Mouse (Mus musculus): ENCODE measurements around the gene Thy1.

Gene Thy1

DNA sequence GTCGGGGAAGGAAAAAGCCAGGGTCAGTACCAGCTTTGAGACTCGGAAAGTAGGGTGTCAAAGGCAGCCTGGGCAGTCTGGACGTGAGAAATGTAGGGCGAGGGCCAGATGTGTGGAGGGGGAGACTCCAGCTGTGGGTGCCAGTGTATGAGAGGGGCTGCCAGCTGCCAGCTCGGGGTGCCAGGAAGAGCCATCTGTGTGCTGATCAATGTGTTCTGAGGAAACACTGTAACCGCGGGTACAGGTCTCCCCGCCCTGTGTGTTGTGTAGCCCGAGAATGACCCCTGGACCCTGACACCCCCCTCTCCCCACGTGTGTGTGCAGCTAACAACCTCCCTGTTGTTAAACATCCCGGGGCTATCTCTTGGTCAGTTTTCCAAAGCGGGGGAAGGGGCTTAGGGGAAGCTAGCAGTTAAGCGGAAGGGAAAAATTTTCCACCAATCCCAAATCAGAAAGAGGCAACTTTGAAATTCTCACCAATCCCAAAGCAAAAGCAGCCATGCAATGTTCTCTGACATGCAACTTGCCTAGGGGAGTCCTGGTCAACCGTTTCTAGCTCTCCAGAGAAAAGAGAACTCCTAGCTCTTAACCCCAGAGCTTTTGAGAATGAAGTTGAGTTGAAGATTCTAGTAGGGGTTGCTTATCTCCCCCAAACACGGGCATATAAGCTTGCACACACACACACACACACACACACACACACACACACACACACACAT is 24.2 kb downstream of the Thy1 start:
- no peak for DNase-seq (ENCODE audit: low spot score)

DNA sequence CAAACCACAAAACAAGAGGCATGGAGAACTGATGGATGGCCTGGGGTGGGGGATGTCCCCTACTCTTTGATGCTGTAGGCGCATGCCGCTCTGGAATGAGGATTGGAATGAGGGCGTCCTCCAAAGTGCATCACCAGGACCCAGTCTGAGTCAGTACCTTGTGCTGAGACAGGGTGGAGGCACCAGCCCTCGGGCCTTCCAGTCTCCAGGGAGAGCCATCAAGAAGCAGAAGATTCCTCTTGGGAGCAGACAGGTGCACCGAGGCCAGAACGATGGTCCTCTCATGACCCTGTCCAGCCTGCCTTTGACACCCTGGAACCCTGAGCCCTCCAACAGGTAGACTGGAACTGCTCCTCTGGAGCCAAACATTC is 24.8 kb downstream of the Thy1 start:
- DNase-seq (ENCODE audit: low spot score), result no peak

DNA sequence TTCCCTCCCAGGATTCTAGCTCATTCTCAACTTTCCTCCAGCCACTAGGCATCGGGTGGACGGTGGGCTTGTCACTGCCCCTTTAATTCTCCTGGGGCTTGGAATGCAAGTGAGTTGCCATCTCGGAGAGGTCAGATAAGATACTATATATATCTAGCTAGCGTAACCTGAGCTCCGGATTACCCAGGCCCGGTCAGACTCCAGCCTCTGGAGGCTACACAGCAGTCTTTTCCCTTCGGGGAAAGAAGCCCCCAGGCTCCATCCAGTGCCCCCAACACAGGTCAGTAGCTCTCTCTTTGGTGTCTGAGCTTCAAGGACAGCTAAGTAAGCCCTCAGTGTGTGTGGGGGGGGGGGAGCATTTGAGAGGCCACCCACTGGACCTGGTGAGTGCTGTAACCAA is 26.1 kb downstream of the Thy1 start:
- no peak for DNase-seq (ENCODE audit: low spot score)

DNA sequence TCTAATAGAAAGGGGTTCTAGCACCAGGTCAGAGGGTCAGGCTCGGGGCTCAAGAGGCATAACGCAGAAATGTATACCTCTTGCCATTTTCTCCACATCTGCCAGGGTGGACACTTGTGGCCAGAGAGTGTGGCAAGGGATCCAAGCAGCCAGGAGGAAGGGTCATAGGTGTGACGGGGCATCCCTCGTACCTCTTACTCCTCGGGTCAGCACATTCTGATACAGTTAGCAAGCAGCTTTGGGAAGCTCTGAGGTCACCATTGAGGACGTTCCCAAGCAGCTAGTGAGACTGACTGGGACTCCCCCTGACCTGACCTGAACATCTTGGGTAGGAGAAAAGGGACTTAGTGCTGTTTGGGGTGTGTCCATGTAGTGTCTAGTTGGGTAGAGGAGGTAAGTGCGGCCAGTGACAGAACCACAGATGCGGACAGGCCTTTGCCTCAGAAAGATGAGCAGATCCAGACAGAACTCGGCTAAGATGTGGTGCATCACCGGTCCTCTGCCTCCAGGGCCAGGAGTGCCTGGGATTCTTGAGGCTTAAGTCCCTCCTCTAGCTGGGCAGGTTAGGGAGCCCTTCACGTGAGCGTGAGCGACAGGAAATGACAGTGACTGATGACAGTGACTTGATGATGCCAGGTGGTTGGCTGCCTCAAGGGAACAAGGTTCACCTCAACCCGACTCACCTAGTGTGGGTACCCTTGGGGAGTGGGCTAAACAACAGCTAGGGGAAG is 27.1 kb downstream of the Thy1 start:
- no peak for DNase-seq (ENCODE audit: low spot score)

DNA sequence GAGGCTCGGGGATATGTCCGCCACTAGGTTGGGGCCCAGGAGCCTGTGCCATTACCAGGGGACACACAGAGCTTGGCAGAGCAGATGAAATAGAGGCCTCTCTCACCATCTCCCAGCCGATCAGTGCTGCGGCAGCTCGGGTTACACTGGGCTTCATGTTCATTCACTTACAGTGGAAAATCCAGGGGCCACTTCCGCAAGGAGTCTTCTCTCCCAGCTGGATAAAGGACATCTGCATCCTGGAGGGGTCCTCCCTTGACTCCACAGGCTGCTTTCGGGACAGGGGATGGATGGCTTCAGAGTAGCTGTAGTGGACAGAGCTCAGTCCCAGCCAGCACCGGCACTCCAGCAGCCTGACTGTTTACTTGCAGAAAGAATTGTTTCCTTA is 27.7 kb downstream of the Thy1 start:
- no peak for DNase-seq (ENCODE audit: low spot score)

DNA sequence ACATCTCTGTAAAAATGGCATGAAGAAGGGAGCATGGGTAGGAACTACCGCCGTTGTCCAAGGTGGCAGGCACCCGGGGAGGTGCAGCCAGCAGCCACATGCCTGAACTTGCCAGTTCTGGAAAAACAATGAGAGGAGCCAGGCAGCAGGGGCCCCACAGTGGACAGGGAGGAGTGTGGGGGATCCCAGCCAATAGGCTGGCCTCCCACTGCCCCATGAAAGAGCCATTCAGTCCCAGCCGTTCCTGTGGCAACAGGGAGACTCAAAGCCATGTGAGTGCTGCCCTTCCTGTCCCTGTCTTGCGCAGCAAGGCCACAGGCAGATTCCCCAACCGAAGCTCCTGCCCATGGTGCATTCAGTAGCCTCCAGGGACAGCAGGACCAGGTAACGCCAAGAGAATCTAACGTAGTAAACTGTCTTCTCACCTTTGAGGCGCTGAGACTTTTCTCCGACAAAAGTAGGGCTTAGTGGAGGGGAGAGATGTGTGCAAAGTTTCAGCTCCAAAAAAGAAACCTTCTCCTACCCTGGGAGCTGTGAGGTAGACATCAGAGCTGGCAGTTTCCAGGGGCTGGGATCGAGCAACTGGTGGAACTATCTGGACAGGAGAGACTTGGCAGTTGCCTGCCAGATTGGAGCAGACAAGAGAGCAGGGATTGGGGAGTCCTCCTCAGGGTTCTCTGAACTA is 28.9 kb downstream of the Thy1 start:
- no peak for DNase-seq (ENCODE audit: low spot score)

DNA sequence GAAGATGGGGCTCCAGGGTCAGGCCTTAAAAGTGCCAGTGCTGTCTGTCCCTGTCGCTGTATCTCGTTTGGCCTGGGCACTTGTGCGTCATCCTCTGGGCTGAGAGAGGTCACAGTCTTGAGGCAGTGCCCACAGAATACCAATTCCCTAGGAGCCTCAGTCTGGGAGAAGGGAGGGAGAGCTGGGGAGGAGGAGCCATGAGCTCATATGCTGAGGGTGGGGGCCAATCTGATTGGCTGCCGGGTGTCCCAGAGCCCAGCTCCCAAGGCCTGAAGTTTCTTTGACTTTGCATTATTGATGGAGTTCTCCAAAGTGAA is 29.4 kb downstream of the Thy1 start:
- DNase-seq (ENCODE audit: low spot score), result no peak

DNA sequence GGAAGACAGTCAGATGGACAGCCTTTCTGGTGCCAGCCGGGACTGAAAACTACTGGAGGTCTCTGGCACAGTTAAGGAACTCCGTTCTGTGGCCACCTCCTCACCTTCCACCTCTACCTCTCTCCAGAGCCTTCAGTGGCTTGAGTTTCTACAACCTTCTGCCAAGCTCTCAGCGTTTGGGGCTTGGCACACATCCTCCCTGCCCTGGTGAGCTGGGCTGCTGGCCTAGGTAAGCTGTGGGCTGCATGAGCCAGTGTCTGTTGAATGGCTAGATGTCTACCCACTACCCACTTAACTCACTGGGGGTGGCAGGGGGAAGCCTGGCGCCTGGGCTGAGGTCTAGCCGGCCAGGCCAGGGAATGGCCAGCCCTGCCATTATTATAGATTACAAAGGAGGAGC is 29.9 kb downstream of the Thy1 start:
- no peak for DNase-seq (ENCODE audit: low spot score)

DNA sequence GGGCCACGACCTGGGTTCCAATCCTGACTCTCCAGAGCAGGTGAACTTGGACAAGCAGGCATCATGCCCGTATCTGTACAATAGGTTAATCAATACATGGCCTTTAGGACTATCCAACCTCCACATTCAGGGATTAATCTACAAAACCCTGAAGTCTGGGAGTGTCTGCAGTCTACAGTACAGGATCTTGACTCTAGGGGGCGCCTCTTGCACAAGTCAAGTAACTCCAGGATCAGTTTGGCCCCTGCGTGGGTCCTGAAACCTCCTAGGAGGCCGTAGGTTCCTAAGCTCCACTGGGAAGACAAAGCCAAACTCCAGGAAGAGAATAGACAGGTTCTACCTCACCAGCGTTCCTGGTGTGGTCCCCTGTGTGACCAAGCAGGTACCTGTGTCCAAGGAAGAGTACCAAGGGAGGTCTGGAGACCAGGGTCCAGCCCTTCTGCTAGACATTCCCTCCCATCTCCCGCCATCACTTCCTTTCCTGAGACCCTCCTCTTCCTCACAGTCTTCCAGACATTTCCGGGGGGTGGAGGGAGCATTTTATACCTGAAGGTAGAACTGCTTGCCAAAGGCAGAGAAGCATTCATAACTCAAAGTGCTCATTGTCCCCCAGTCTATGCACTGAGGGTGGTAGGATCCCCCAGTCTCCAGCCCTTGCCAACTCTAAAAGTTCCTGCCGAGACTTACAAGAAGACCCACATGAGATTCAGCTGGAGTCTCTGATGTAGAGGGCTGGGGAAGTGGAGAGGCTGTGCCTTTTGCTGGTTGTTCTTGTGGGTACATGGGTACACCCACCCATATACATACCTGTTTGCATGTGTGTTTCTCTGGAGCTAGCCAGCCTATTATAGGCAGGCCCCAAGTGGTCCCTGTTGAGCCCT is 31.5 kb downstream of the Thy1 start:
- peak; percentile 47 for DNase-seq (ENCODE audit: low spot score)

DNA sequence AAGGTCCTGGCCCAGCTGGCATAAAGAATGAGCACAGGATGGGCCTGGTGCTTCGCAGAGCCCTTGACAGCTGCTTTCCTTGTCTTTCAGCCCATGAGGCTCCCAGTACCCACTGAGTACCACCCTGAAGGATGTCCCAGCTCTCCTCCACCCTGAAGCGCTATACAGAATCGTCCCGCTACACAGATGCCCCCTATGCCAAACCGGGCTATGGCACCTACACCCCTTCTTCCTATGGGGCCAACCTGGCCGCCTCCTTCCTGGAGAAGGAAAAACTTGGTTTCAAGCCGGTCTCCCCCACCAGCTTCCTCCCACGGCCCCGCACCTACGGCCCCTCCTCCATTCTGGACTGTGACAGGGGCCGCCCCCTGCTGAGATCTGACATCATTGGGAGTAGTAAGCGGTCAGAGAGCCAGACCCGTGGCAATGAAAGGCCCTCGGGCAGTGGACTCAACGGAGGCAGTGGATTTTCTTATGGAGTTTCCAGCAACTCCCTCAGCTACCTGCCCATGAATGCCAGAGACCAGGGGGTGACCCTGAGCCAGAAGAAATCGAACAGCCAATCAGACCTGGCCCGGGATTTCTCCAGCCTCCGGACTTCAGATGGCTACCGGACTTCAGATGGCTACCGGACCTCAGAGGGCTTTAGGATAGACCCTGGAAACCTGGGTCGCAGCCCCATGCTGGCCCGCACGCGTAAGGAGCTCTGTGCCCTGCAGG is 32.3 kb downstream of the Thy1 start:
- DNase-seq (ENCODE audit: low spot score), result no peak

DNA sequence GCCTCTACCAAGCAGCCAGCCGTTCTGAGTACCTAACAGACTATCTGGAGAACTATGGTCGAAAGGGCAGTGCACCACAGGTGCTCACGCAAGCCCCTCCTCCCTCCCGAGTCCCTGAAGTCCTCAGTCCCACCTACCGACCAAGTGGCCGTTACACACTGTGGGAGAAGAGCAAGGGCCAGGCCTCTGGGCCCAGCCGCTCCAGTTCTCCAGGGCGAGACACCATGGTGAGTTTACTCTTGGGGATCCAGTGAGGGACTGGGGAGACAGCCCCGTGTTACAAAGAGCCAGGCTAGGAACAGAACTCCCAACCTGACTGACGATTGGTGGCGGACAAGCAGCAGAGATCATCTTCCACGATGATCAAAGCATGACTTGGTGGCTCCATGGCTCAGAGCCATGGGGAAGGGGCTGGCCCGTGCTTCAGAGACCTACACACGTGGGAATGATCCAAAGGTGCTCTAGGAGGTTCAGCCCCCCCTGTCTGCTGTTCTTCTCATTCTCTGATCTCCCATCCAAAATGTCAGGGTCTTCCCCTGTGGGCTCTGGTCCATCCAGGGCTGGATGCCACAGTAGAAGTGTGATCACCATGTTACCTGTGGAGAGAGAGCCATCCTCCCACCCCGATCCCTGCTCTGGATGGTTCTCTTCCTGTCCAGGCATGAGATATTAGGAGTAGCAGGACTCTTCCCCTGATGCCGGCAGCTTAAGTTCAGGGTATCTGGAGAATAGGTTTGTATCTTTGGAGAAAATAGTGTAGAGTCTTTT is 33.0 kb downstream of the Thy1 start:
- DNase-seq (ENCODE audit: low spot score), result no peak

DNA sequence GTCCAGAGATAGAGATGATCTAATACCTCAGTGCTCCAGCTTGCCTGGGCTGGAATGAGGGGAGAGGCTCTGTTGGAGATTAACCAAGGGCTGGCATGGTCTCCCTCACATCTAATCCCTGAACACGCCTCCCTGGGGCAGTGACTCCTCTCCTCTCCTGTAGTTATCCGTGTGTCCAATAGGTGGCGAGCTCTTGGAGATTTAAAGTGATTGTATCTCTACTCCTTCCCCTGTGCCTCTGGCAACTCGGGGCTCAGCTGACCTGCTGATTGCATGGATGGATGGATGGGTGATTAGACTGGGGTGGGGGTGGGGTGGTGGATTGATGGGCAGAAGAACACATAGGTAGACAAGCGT is 33.6 kb downstream of the Thy1 start:
- DNase-seq (ENCODE audit: low spot score), result peak; percentile 55

DNA sequence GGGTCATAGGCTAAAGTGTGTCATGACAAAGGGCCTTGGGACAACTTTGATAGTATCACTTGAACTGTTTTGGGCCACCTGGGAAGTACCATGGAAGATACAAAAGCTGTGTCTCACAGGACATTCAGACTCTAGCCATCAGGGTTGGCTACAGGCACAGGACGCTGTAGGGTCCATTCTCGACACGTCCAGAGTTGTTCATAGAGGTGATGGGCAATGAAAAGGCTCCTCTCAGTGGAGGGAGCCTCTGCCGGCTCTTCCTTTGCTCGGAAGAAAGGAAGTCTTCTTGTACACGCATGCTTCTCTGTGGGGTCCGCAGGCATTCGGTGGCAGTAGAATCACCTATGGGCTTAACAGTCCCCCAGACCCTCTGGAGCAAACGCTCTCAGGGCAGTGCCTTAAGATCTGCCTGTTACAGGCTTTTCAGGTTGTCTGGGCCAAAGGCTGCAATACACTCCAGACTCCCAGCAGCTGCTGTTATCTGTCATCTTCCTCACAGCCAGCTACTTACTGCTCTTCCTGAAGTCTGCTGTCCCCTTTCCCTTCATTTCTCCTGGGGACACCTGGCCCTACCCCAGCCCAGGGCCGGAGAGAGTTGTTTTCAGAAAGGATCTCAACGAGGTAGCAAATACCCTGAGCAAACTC is 34.2 kb downstream of the Thy1 start:
- no peak for DNase-seq (ENCODE audit: low spot score)

DNA sequence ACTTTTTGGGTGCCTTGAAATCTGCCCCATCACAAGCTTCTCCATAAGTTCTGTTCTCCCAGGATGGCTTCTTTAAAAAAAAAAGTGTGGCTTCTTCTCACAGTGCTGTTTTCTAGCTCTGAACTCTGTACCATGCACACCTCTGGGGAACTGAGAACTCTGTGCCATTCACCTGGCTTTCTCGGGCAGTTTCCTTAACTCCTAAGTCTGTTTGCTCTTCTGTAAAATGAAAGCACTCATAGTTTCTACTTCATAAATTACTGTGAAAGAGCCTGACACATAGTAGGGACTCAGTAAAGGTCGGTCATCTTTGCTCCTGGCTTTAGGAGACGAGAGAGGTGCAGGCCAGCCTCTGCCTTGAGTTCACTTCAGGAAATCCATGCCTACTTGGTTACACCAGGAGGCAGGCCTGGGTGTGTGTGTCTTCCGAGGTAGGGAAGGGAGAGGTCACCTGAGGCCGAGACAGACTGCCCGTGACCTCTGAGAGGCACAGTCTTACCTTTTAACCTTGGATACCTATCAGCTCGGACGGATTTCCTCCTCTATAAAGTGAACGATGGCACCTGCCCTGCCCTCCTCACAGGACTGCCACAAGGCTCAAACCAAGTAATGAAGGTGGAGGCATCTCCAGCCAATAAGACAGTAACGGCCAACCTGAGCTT is 35.1 kb downstream of the Thy1 start:
- no peak for DNase-seq (ENCODE audit: low spot score)

DNA sequence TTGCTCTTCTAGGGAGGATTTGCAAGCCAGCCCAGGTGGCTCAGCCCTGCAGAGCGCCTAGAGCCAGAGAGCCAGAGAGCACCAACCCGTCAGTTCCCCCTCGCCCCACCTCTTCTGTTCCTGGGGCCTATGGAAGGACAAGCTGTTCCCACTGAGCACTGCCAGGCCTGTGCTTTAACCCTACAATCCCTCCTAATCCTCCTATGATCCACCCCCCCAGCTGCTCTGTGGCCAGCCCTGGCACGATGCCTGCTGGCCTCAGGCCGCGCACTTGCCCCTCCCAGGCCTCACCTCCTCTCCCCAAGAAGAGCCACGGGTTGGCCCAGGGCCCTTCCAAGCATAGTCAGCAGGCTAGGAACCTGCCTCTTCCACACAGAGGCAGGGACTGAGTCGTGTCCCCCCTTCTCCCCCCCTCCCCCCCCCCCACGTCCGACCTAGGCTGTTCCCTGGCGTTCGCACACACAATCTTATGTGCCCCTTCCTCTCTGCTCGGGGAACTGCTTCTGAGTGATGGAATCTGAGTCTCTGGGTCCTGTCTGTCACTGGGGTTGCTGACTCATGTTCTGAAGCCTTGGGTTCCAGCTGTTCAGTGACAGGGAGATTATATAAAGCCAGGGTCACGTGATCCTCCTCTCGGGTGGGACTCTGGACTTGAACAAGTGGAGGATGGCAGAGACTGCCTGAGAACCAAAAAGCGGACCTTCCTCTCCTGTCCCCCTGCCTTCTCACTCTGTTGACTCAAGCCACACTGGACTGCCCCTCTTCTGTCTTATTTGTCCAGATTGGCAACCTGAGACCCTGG is 36.0 kb downstream of the Thy1 start:
- no peak for DNase-seq (ENCODE audit: low spot score)

DNA sequence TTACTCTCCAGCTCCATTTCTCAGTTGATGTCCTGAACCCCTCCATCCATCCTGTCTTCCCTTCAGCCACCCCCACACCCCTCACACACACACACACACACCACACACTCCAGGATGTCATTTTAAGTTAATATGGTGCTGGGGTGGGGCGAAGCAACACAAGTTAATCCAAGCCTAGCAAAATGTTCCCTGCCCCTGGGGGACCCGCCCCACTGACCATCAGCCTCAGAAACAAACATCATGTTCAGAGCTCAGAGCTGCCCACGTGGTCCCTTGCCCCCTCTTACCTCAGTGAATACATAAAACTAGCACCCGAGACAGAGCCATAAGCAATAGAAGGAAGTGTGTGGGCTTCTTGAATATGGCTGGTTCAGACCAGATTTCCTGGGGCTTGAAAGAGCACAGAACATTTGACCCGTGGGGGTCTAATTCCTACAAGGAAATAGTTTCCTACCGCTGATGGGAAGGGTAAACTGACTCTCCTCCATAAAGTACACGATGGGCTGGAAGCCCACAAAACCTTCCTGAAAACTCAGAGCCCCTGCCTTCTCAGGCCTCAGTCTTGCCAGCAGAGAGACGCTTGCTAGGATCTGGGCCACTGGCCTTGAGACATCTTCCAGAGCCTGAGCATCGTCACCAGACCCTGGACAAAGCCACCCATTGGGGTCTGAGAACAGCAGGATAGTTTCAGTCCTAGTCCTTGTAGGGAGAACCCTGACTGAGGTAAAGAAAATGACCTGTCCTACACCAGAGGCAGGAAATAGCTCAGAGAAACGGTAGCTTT is 37.0 kb downstream of the Thy1 start:
- no peak for DNase-seq (ENCODE audit: low spot score)

DNA sequence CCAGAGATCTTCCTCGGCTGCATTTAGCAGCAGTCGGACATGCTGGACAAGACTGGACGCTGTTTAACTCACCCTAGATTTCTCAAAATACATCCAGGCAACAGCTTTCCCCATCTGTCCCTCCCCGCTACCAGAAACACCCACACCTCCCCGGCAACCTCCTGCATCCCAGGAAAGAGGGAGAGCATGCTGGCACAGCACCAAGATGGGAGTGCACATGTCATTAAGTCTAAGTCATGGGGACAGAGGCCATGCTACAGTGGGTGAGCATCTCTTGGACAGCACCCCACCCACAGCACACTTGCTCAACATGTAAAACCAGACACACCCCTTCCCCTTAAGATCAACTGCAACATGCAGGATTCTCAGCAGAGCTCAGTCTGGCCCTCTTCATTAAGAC is 37.8 kb downstream of the Thy1 start:
- DNase-seq (ENCODE audit: low spot score), result no peak

DNA sequence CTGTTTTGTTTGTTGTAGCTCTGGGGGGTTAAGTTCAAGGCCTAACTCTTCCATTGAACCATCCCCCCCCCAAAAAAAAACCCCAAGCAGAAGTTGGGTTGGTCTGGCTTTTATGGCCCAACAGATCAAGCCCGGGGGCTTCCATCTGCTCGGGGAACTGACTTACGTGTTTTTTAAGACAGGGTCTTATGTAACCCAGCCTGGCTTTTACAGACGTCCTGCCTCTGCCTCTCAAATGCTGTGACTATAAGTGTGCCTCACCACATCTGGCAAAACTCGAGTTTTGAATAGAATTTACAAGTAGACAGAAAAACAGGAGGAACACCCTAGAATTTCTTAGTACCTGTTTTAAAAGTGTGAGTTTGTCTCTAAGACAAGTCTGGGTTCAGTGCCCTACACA is 38.4 kb downstream of the Thy1 start:
- no peak for DNase-seq (ENCODE audit: low spot score)

DNA sequence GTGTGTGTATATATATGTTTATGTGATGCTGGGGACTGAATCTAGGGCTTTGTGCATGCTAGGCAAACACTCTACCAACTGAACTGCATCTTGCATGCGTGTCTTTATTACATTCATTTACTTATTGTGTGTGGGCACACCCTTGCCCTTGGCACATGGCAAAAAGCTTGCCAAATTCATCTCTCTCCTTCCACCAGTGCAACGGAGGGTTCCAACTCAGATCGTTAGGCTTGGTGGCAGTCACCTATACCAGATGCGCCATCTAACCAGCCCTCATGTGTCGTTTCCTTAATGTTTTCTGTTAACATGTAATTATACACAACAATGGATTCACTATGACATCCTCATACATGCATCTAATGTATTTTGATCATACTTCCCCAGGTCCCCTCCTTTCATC is 39.1 kb downstream of the Thy1 start:
- DNase-seq (ENCODE audit: low spot score), result no peak

All from c-Kit-positive CD71-positive TER-119-positive erythroid progenitor cells, embryonic 14.5 days (primary cell).